Mouse (Mus musculus) kidney, adult 9 months (tissue): ENCODE results near the gene Shc4.

Source experiments
- DNase-seq: peaks from one replicate; pipeline ENCODE4 v3.0.0; 2022

Gene Shc4

DNA sequence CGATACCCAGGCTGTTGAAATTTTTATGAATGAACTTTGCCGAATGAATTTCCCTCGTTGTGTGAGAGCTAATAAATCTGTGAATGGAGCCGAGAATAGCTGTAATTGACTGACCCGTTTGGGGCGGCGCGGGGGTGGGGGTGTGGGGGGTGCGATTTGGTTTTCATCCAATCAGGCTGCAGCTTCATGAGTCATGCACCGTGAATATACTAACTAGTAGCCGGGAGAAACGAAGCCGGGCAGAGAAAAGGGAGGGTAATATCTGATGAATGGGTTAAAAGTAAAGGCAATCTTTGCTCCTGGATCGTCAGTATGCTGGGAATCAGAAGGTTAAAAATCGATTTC lies at the start of gene Shc4:
Shc4 (minus strand) TSS at position 63 of the 345 bp plus-strand sequence.
- DNase-seq: no peak

DNA sequence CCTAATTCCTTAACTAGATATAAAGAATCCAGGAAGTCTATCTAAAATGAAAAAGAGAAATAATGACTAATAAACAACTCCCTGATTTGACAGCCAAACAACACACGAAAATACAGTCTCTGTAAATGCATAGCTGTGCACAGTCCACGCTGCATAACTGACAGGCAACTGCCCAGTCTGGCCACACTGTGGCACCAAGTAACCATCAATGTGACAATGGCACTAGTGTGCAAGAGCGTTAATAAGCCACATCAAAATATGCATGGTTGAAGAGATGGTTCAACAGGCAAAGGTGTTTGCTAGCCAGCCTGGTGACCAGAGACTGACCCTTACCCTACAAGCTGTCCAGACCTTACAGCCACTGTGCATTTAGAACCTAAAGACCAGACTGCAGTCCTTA lies 41.1 kb upstream of the Shc4 start:
- DNase-seq: peak; percentile 18

DNA sequence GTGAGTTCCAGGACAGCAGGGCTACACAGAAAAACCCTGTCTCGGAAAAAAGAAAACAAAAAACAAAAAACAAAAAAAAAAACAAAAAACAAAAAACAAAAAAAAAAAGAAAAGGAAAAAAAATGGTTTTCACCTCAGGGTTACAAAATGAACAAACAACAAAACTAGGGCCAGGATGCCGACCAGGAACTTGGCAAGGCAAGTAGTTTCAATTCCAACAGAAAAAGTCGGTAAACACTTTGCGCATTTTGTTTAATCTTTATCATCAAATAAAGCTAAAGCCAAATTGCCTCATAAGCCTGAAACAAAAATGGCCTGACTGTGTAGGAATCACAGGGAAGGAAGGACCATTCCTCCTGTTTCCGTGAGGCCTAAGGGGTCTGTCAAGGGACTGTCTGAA lies 40.6 kb upstream of the Shc4 start:
- DNase-seq: no peak

DNA sequence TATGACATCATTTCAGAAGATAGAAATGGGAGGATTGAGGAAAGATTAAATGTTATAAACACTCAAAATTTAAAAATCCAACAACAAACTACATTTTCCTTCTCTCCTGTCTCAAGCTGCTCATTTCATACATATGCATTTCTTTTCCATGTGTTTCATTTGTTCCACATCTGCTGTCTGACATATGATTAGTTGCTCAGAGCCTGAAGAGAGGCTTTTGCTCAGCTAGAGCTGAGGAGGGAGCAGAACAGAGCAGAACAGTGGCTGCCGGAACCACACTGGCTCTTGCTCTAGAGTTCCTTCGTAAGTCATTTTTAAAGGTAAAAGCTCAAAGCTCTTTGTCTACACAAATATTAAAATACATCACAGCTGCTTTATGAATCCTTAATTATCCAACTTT lies 25.4 kb upstream of the Shc4 start:
- DNase-seq: no peak

DNA sequence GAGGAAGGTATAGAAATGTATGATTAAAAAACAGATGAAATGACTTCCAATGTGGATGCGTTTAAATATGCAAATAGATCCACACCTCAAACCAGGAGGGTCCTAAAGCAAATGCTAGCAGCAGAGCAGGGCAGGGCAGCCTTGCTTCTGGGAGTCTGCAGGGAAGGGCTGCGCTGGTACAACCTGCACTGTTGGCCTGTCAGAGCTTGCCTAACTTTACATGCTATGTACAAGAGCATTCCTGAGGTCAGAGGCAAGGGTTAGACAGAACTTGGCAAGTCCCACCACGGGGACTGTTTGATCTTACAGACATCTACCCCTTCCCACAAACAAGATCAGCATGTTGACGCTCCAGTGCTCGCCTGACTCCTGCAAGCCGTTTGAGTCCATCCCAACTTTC lies 15.4 kb upstream of the Shc4 start:
- DNase-seq: no peak

DNA sequence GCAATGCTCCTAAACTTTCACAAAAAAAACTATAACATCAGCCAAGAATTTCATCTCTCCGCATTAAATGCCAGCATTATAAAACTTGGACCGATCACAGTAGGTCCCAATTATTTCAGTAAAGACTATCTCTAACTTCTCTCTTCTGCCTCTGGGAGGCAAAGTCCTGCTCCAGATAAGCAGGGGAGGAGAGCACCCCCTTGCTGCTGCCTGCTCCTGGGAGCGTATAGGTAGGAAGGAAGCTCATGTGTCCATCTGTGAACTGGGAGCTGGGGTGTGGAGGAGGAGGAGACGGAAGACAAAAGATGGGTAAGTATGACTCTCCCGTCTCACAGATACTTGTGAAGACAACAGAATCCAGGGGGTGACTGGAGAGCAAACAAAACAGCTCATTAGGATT lies 14.8 kb upstream of the Shc4 start:
- no peak for DNase-seq

DNA sequence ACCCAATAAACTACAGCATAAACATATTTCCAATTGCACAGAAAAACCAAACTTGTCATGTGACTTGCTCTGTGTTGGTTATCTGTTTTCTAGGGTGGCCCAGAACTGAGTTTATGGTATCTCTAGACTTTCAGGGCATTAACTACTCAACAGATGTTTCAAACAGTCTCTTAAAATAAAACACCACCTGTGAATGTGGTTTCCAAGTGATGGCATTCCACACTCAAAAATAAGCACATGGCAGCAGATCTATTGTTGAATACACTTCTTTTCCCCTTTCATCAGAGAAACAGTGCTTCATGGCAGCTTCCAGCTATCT lies 12.0 kb upstream of the Shc4 start:
- no peak for DNase-seq

DNA sequence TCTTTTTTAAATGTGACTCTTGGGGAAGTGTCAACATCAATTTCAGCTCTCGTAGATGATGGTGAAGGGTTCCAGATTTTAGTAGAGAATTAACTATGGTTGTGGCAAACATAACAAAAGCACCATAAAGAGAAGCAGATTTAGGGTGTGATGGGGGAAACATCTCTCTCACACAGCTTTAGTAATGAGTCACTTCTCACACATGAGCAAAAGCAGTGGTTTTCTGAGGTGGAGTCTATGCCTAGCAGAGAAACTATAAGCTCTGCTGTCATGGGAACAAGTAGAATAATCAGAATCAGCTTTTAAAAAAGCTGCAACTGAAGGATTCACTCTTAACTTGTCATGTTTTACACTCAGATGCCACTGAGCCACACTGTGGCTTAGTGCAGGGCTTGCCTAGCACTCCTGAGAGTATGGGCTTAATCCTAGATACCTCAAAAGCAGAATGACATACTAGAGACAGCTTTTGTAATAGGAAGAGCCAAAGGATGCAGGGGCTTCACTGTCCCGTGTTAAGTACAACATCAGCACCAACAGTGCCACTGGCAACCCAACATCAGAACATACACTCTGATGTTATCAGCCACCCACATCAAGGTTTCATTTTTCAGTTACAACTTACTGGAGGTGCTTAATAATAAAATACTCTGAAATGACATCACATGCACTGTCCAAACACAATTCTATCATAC lies 11.5 kb upstream of the Shc4 start:
- DNase-seq: no peak

DNA sequence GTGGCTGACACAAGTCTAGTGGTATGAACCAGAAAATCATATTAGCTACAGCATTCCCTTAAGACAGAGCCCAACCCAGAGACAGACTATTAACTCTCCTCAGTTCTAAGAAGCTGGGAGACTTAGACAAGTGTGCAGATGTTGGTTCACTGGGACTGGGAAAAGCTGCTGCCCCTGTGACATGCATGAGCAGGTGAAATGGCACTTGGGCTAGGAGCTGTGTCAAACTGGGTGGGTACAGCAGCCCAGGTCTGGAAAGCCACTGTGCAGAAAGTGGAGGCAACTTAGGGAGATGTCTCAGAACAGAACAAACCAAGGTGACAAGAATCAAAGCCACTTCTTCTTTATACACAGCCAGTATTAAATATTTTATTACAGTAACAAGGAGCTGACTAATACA lies 10.8 kb upstream of the Shc4 start:
- no peak for DNase-seq

DNA sequence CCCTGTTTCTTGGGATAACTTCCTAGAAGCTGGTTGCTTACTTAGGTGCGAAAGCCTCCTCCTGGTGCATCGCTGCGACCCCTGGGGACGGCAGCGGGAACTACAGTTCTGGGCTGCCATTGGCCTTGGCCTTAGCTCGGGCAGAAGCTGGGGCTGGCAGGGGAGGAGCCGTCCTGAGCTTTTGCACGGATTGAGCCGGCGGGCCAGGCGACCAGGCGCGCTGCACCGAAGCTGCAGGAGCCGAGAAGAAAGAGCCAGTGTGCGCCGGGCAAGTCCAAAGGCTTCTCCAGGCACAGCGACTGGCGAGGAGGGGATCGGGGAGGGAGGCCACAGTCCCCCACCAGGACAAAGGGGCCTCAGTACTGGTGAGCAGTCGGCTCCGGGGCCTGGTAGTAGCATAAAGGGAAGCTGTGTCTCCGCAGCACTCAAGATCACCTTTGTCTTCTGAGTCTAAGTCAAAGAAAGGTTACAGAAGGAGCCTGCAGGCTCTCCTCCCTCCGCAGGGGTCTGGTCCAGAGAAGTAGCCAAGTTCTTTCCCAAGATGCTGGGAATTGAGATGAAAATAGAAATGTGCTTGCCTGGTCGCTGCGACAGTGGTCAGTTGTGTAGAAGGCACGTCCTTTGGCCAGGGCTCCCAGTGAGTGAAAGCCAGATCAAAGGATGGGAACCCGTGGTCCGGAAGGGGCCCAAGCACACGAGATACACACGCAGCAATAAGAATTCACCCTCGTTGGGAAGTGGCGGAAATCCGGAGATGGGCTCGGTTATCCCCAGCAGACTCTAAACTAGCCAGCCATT lies 8.0 kb upstream of the Shc4 start:
- peak; percentile 96 for DNase-seq

DNA sequence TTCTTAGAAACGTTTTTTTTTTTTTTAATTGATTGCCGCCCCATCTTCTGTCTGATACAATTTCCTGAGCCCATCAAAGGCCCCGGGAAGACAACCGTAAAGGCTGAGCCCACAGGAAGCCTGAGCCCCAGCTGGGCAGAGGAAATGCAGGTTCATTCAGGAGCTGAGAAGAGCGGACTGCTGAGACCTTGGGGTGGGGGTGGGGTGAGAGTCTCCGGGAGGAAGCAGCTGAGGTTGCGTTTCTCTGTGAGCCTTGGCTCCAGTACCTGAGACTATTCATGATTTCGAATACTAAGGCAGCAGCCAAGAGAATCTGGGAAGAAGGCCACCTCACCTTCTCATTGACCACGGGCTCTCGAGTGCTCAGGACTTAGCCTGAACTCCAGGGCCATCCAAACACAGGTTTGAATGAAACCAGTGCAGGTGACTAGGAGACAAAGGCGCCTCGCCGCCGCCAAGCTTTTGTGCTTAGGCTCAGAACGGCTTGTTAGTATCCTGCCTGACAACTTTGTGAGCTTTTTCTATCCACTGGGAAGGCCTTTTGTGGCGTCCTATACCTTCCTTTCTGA lies 682 bp upstream of the Shc4 start:
- peak; percentile 30 for DNase-seq

DNA sequence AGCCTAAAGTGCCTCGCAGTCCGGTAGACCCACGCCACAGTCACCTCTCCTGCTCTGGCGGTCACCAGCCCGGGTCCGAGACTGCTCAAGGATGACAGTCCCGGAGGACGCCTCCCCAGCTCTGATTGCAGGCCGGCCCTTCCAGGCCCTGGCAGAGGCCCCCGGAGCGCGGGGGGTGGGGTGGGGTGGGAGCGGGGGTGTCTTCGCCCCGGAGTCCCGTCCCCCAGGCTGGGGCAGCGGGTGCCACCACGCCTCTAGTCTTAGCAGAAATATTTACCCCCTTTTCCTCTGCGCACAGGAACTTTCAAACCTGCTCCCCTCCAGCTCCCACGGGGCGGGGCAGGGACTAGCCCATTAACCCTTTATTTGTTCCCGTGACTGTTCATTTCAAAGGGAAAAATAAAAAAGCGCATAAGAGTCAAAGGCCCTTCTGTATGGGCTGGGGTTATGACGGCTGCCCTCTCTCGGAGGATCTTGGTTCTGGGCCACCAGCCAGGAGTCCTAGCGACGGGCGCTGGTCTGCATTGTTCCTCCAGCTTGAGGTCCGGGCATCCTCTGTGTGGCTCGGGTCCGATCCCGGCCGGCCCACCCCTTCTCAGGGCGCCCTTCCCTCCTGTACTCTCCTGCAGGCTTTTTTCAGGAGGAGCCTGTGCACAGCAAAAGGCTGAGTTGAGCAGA lies 401 bp downstream of the Shc4 start:
- DNase-seq: peak; percentile 52

DNA sequence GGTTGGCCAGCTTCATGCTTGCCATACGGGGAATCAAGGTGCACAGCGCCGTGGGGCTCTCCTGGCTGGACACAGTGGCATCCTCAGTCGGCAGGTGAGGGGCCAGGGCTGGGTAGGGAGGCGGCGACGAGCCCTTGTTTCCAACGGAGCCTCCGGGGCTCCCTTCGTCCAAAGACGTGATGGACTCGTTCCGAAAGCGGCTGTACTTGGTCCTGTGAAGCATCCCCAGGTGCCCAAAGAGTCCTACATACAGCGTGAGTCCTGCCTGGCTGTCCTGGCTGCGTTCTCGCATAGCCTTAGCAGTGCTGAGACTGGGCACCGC lies 901 bp downstream of the Shc4 start:
- no peak for DNase-seq

DNA sequence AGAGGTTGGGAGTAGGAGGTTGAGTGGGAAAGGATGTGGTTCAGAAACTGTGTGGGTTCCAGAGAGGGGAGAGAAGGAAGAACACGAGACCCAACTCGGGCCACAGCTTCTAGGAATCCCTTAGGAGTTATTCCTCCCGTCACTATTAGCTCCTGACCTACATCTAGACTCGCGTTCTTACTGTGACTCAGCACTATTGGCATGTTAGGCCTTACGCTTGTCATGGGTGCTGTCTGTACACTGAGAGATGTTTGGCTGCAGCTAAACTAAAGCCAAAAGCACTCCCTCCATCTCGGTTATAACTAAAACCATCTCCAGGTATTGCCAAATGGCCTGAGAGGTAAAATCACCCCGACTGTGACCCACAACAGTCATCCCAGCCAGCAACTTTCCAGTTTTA lies 7.3 kb downstream of the Shc4 start:
- no peak for DNase-seq

DNA sequence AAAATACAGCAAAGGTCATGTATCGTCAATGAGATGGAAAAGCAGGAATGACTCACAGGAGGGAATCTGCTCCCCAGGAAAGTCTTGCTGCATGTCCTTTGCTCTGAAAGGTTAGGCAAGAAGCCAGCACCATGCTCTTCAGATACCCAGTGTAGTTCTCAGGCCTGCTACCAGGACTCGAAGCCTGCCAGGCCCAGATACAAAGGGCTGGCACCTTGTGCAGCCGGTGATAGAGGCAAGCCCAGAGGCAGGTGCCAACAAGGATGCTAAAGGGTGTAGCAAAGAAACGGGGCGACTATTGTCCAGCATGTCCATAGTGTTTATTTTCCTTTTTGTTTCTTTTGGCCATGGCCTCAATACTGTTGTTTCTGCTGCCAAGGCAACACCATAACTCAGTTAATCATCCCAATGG lies 17.4 kb downstream of the Shc4 start:
- DNase-seq: no peak

DNA sequence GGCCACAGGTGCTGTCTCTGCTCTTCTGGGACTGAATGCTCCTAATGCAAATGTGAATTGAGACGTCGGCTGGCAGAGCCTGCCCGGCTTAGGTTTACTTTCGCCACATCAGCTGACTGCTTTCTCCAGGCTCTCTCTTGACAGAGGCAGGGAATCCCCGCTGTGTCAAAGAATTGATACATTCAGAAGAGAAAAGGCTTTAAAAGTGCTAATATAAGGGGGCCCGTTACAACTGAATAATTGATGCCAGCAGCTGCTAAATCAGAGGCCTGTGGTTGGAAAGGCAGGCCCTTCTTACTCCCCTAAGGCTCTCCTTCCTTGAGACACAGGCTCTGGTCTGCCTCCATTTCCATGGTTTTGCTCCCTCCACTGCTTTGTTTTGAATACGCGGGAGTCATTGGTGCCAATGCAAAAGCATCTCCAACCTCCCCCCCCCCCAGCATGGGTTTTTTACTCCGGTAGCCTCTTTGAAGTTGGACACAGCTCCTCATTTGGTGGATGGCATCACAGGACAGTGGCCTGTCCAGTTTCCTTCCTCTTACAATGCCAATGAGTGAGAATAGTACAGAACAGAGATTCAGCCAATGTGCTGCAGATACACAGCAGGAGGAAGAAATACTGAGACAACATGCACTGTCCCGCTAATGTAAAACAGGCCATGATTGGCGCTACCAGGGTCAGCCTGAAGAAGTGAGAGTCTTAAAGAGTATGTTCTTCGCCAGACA lies 18.9 kb downstream of the Shc4 start:
- no peak for DNase-seq

DNA sequence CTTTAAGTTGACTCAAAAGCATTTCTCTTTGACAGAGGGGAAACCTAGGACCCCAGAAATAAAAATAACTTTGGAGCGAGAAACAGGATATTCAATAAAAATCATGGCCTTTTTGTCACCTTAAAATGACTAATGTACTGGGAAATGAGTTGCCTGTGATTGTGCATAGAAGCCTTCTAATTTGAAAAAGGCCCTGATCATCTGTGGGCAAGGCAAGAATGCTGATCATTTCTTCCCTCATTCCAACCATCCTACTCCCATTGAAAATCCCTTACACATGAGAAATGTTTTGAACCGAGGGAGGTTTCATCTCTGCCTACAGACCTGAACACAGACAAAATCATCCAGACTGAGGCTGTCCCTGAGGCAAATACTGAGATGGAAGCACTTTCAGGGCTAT lies 21.1 kb downstream of the Shc4 start:
- no peak for DNase-seq

DNA sequence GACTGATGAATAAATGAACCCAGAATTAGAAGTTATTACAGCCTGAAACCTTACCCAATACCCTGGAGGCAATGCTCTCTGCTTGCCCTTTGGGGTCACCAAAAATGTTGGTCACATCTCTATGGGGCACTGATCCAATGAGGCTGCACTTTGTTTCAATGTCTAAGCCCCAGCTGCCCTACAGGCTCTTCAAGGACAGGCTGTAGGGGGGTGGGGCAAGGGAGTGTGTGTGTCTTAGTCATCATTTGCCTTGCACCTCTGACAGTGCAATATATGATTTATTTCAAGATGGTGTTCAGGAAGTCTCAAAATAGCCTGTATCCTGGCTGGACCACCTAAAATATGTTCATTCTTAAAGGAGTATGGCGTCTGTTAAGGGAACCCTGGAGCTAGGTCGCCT lies 22.3 kb downstream of the Shc4 start:
- DNase-seq: no peak

DNA sequence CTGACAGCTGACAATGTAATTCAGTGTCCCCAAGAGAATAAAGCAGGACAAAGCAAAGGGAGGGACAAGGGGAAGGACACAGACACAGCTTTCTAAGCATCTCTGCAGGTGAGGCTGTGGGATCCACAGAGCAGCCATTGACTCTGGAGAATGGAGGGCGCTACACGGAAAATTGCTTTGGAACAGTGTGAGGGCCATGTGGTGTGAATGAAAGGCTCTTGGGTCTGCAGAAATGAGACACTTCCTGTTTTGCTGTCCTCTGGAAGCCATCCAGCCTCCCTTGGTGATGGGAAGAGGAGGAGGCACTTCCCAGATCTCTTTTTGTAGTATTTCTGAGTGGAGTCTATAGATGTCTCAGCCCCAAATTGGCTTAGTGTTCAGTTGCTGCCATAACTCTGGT lies 27.7 kb downstream of the Shc4 start:
- DNase-seq: peak; percentile 32

DNA sequence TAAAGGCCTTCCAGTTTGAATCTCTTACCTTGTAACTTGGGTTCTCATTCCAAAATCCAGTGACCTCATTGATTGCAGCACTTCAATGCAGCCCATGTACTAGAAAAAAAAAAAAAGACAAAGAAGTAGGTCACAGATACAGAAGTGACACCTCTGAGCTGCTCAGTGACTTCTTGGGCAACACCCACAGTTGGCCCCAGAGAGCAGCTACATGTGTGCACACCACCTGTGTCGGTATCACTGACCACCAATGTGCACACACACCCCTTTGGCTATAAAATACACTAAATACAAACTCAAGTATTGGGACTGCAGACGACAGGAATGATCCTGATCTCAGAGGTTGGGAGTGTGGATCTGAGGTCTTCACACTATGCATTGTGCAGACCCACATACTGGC lies 29.1 kb downstream of the Shc4 start:
- no peak for DNase-seq

DNA sequence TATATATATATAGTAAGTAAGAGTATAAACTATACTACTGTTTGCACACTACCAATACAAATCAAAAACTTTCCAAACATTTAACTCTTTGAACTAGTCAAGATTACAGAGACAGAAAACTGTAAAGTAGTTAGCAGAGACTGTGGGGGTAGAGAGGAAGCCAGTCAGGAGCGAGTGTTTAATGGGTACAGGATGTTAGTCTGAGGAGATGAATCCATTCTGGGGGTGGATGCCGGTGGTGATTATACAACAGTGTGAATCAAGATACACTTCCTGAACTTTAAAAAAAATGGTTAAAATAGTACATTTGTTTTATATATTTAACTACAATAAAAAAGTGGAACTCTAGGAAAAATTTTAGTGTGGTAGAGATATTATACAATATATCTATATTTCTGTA lies 31.9 kb downstream of the Shc4 start:
- DNase-seq: no peak

DNA sequence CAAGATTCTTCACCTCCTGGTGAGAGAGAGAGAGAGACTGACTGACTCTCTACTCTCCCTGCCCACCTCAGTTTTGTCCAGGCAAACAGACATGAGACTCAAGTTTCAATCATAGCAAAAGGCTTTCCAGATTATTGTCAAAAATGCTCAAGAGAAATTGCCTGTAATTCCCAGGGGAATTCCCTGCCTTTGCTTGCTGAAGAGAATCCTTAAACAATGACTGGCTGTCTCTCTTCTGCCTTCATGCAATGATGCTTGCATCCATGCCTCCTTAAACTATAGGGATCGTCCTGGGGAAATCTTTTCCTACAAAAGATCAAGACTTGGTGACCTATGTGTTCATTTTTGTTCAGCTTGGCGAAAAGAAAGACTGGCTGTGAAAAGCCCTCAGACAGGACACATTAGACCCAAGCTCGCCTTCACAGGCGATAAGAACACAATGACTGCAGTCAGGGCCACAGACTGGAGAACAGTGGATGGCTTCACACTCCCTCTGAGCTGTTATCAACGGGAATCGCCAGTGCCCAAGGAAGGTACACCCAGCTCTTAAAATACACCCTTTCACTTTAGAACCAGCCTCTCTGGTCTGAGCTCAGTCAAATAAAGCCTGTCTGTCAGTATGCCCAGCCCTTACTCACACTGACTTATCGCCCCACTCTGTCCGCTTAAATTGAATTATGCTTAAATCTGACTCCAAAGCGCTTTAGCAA lies 38.4 kb downstream of the Shc4 start:
- no peak for DNase-seq
